Mouse (Mus musculus) urinary bladder, postnatal 25 days (tissue): ENCODE measurements around the gene Smpdl3b.
A peak's percentile ranks its signal among the peaks of the same experiment; 100 is the strongest.
"Not testable (repeated sequence)": the region's sequence is repeated elsewhere in the genome, so short reads cannot be mapped to it uniquely, and the experiment has no call there.

Experiments used
- DNase-seq: peaks from one replicate; pipeline ENCODE4 v3.0.0; 2022; ENCODE audit warnings: low spot score

The Smpdl3b gene

GRCm38 (mm10) chr4:132778562-132779201 lies 21.6 kb upstream of the Smpdl3b start:
- DNase-seq = no peak

GRCm38 (mm10) chr4:132776764-132777163 lies 19.7 kb upstream of the Smpdl3b start:
- peak; percentile 44 for DNase-seq

- DNase-seq = no peak
Measured at GRCm38 (mm10) chr4:132774905-132775304, 17.9 kb upstream of the Smpdl3b start.

GRCm38 (mm10) chr4:132771776-132772175 lies 14.7 kb upstream of the Smpdl3b start:
- no peak for DNase-seq

- peak; percentile 94 for DNase-seq
Measured at GRCm38 (mm10) chr4:132767914-132768876, 11.1 kb upstream of the Smpdl3b start, which contains the start of gene Rpa2. TSS of gene Rpa2 (plus strand) at chr4:132768332.

GRCm38 (mm10) chr4:132763125-132763524 lies 6.1 kb upstream of the Smpdl3b start:
- not testable (repeated sequence) for DNase-seq

- DNase-seq = no peak
Measured at GRCm38 (mm10) chr4:132762602-132763001, 5.5 kb upstream of the Smpdl3b start.

- DNase-seq = no peak
Measured at GRCm38 (mm10) chr4:132760296-132760695, 3.2 kb upstream of the Smpdl3b start.

GRCm38 (mm10) chr4:132757633-132758351 lies 740 bp upstream of the Smpdl3b start:
- DNase-seq = no peak

- no peak for DNase-seq
Measured at GRCm38 (mm10) chr4:132752992-132753391, 4.1 kb downstream of the Smpdl3b start.

GRCm38 (mm10) chr4:132749258-132749982 lies 7.6 kb downstream of the Smpdl3b start:
- no peak for DNase-seq

- no peak for DNase-seq
Measured at GRCm38 (mm10) chr4:132748778-132749177, 8.3 kb downstream of the Smpdl3b start.

- DNase-seq = no peak
Measured at GRCm38 (mm10) chr4:132747664-132748259, 9.3 kb downstream of the Smpdl3b start.

GRCm38 (mm10) chr4:132746911-132747517 lies 10.0 kb downstream of the Smpdl3b start:
- DNase-seq = no peak

GRCm38 (mm10) chr4:132743992-132744911 lies 12.8 kb downstream of the Smpdl3b start:
- DNase-seq = no peak

GRCm38 (mm10) chr4:132741491-132741890 lies 15.6 kb downstream of the Smpdl3b start:
- no peak for DNase-seq

- DNase-seq = not testable (repeated sequence)
Measured at GRCm38 (mm10) chr4:132737154-132737553, 19.9 kb downstream of the Smpdl3b start.

- DNase-seq = no peak
Measured at GRCm38 (mm10) chr4:132735894-132736293, 21.2 kb downstream of the Smpdl3b start.

- no peak for DNase-seq
Measured at GRCm38 (mm10) chr4:132735389-132735788, 21.7 kb downstream of the Smpdl3b start.

- no peak for DNase-seq
Measured at GRCm38 (mm10) chr4:132734766-132735165, 22.3 kb downstream of the Smpdl3b start.
